Mouse (Mus musculus) cerebellum, adult 2 months (tissue): ENCODE measurements around the gene Map1lc3b.

Experiments used
- CTCF ChIP-seq: fragments of 200-500 bp; IDR thresholded peaks from 2 replicates; pipeline ENCODE4 v1.5.1; 2011; ENCODE audit warnings: low read depth, mild to moderate bottlenecking, control low read depth, low read length, moderate library complexity, borderline replicate concordance; ENCODE audit not compliant: insufficient read depth
- POLR2A ChIP-seq: fragments of 200-500 bp; IDR thresholded peaks from 2 replicates; pipeline ENCODE4 v1.6.1; 2011; ENCODE audit warnings: low read length, control low read depth, borderline replicate concordance; ENCODE audit not compliant: insufficient read depth

DNA sequence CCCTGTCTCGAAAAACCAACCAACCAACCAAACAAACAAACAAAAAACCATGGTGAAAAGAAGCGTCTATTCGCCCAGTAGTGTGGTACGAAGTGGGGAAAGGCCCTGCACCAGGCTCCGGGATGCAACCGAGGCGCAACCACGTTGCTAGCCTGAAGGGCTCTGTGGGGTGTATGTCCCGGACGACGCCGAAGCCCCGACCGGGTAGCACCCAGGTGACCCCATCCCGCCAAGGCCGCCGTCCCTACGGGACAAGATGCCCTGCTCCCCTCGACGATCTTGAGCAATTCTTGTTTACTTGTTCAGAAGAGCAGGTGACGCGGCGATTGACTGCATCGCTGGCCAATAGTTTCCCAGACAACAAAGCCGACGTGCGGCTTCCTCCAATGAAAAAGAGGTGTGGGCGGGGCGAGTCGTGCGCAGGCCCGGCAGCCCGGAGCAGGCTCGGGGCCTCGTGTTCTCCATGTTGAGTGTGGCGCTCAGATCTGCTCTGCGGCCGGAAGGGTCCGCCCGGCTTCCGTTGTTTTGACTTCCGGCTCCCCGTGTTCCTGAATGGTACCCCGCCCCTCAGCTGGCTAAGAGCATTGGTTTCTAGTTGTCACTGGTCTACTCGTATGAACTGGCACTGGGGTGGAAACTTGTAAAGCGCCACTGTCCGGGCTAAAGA lies 4.9 kb upstream of the Map1lc3b start:
- TF ChIP-seq CTCF: no peak
- TF ChIP-seq POLR2A: peak; percentile 94
